Mouse (Mus musculus): Measurements from ENCODE around the gene Olfm2.

The Olfm2 gene

DNA sequence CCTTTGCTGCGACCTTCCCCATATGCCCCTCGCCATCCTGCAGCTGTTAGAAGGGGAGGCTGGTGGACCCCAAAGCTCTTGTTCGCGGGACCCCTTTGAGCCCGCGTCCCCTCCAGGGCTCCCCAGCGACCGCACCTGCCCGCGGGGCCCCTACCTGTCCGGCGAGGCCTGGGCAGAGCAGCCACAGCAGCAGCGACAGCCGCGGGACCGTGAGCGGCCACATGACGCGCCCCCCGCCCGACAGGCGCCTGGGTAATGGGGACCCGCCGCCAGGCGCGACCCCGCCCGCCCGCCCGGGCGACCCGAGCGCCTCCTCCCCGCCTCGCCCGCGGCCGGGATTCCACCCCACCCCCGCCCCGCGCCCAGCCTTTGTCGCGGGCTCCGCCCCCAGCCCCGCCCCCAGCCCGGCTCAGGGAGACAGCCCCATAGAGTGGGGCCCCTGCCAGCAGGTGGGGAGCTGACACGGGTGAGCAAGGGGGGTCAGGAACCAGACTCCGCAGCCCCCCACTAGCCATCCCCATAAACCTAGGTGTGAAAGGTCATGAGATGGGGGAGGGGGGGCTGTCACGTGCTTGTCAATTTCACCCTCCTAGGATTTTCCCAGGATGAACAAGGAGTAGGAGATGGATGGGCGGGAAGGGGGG, at the start of gene Olfm2:
Gene Olfm2, minus strand, starts transcription at position 333 of the 644 bp plus-strand sequence.
- no peak for DNase-seq

GRCm38 (mm10) chr9:20794108-20794806, 48.1 kb upstream of the Olfm2 start:
- DNase-seq: peak; percentile 45

- no peak for DNase-seq
Observed at GRCm38 (mm10) chr9:20790345-20790744, 44.2 kb upstream of the Olfm2 start.

- DNase-seq: no peak
Observed at GRCm38 (mm10) chr9:20789651-20790050, 43.5 kb upstream of the Olfm2 start.

DNA sequence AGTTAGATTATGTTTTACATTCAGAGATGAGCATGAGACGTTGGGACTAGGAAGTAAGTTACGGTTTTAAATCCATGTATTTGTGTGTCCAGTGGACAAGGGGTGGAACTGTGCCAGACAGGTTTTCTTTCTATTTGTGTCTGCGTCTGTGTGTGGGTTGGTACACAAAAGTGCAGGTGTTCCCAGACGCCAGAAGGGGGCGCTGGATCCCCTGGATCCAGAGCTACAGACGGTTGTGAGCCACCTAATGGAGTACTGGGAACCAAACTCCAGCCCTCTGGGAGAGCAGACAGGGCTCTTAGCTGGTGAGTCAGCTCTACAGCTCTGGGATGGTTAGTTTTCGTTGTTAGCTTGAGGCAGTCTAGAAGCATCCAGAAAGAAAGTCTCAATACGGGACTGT, 41.8 kb upstream of the Olfm2 start:
- no peak for DNase-seq

- DNase-seq: no peak
Observed at GRCm38 (mm10) chr9:20785055-20785454, 38.9 kb upstream of the Olfm2 start.

- no peak for DNase-seq
Observed at GRCm38 (mm10) chr9:20781286-20781685, 35.1 kb upstream of the Olfm2 start.

- no peak for DNase-seq
Observed at GRCm38 (mm10) chr9:20765274-20765673, 19.1 kb upstream of the Olfm2 start.

DNA sequence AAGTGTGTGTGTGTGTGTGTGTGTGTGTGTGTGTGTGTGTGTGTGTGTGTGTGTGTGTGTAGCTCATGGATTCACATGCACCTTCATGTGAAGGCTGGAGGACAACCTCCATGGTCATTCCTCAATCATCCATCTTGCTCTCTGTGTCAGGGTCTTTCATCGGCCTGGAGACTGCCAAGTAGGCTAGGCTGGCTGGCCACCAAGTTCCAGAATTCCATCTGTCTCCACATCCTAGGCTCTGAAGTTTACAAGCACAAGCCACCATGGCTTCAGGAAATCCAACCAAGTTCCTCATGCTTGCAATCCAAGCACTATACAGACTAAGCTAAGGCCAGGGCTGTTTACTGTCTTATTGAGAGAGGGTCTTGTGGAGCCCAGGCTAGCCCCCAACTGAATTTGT, 16.9 kb upstream of the Olfm2 start:
- no peak for DNase-seq

GRCm38 (mm10) chr9:20762197-20762961, 16.2 kb upstream of the Olfm2 start:
- no peak for DNase-seq

DNA sequence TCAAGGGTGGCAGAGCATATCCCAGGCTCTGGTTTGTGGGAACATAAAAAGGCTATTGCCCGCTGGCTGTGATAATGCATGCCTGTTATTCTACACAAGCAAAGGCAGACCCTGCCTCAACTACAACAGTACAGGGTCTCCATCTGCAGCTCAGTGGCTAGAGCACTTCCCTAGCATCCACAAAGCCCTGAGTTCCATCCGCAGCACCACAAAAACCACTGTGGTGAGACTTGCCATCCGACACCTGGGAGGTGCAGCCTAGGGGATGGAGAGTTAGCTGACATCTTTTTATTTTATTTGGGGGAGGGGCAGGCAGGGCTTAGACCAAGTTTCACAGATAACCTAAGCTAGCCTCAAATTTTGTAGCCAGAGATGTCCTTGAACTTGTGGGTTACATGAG, 15.2 kb upstream of the Olfm2 start:
- no peak for DNase-seq

DNA sequence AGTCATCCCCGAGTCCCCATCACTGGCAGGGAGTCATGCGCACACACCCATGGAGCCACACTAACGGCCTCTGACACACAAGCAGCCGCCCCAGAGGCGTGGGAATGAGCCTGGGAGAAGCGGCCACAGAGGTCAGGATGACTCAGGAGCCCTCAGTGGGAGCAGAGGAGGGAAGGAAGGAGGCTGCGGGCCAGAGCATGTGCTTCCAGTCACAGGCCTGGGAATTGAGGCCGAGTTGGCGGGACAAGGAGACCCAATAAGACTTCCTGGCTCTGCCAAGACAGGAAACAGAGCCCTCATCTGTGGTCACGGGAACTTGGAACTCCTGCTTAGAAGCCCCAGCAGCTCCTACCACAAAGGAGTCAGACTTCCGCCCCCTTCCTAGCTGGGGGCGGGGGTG, 14.7 kb upstream of the Olfm2 start:
- DNase-seq: peak; percentile 34

GRCm38 (mm10) chr9:20758896-20759295, 12.7 kb upstream of the Olfm2 start:
- peak; percentile 4 for DNase-seq

DNA sequence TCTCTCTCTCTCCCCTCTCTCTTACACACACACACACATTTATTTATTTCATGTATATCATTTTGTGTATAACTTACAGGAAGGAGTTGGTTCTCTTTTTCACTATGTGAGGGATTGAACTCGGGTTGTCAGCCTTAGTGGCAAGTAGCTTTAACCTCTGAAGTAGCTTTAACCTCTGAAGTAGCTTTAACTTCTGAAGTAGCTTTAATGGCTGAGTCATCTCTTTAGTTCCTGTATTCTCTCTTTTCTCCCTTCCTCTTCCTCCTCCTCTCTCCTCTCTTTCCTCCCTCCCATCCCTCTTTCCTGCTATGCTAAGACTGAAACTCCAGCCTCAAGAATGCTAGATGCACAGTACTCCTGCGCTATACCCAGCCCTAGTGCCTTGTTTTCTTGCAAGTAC, 12.1 kb upstream of the Olfm2 start:
- no peak for DNase-seq

DNA sequence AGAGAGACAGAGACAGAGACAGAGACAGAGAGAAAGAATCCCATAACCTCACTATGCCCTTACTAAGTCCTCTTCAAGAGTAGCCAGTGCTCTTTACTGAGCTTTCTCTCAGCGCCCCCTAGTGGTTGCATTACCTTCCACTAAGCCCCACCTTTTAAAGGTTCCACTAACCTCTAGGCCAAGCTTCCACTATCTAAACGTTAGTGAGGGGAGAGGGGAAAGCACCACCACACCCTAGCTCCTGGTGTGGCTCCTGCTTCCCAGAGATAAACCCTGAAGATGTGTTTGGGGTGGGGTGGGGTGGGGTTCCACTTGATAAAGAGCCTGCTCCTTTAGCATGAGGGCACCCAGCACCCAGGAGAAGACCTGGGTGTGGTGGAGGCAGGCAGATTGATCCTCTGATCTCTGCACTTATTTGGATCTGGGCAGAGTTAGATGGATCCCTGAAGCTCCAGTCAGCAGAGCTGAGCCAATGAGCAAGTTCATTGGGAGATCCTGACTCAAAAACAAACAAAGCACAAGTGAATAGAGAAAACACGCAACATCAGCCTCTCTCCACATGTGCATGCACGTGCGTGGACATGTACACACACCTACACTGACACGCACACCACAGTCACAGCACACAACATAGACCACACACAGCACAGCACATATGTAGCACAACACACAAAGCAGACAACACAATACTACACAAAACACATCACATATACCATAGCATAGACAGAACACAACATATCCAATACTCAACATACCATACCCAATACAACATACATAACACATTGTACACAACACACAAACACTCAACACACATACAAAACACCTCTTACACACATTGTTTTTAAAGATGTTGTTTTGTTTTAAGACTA, 11.2 kb upstream of the Olfm2 start:
- peak; percentile 85 for DNase-seq

DNA sequence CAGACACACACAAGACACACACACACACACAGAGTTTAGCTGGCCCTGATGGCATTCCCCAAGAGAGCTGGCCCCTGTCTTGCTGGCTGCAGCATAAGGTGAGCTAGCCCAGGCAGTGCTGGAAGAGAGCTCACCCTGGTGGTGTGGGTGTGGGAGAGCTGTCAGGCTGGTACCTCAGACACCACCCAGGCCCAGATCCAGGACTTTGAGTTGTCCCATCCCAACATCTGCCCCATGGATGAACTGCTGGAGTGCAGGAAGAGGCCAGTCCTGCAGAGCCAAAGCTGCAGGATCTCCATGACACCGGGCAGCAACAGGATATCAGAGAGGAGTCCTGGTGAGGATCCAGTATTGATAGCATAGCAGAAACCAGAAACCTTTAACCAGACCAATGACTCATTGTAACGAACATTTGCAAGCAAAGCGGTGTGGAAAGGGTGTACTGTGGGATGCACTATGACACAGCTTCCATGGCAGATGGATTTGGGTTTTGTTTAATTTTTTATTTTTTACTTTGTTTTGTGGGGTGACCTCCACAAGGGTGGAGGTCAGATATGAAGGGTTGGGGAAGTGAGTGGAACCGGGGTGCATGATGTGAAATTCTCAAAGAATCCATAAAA, 10.0 kb upstream of the Olfm2 start:
- no peak for DNase-seq

DNA sequence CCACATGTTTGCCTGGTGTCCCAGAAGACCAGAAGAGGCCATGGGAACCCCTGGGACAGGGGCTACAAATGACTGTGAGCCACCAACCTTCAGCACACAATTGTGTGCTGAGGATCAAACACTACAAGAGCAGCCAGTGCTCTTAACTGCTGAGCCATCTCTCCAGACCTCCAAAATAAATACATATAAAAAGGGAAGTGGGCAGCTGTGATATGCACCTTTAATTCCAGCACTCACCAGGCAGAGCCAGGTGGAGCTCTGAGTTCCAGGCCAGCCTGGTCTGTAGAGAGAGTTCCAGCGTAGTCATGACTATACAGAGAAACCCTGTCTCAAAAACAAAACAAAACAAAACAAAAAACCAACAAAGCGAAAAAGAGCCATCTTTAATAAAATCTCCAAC, 8.2 kb upstream of the Olfm2 start:
- no peak for DNase-seq

DNA sequence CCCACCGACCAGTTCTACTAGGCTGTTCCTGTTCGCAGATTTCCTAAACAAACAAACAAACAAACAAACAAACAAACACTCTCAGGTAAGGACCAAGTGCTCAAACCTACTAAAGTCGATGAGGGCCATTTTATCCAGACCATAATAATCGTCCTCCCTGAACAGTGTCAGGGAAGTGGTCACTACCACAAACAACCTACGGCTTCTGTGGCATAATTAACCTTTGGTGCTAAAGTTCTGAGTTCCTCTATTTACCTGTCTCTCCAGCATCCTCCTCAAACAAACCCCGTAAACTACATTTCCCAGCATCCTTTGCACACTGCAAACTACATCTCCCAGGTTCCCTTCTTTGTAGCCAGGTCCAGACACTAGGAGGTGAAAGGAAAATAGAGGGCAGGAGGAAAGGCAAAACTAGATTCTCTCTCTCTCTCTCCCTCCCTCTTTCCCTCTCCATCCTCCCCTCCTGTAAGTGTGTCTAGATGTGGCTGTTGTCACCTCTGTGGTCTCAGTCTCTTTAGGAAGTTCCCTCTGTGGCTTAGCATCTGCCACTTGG, 5.4 kb upstream of the Olfm2 start:
- no peak for DNase-seq

DNA sequence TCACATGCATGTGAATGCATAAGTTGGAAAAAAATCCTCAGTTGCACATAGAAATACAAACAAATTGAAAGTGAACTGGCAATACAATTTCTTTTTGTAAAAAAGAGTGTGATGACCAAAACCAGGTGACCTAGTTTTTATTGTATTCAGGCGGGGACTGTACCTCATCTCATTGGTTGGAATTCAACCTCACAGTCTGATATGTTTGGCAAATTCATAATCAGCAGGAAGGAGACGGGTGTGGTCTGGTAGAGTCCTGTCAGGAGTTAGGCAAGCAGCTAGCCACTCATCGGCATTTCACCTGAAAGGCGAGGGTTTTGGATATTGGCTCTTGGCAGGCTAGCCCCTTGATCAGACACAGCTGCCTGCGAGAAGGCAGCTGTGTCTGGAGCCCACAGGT, 3.1 kb upstream of the Olfm2 start:
- DNase-seq: no peak

DNA sequence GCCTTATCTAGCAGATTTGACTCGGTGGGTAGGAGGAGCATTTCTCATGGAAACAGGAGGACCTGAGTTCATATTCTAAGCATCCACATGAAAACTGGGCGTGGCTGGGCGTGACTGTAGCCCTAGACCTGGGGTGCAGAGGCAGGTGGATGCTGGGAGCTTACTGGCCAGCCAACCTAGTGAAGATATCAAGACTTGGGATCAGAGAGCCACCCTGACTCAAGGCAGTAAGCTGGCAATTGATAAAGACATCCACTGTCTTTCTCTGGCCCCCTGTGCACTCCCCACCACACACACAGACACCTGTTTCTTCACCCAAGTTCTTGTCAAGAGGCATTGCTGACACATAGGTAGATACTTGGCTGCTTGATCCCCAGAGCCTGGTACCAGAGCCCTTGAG, 2.4 kb upstream of the Olfm2 start:
- DNase-seq: no peak

GRCm38 (mm10) chr9:20747682-20748081, 1.5 kb upstream of the Olfm2 start:
- no peak for DNase-seq

Measured in lung, postnatal 14 days (tissue).